Mouse (Mus musculus): ENCODE results near the gene Mbtd1.

GRCm38 (mm10) chr11:93968005-93968847 is 82.6 kb downstream of the Mbtd1 start, which contains the start of the genes Gm20390 and Nme1:
- TF ChIP-seq EP300 (IDR thresholded peaks at IDR 0.05; ENCODE audit: insufficient read depth, low read depth, low read length) (peak; percentile 84), CTCF (IDR thresholded peaks at IDR 0.05; ENCODE audit: low read depth, low read length) (peak; percentile 69)

Measured in ES-Bruce4 (cell line).